Mouse (Mus musculus) brain, adult 2 months (tissue): ENCODE measurements around the gene Ddx51.

Experiments
- DNase-seq: peaks from one replicate; pipeline ENCODE4 v3.0.0; 2011; ENCODE audit warnings: low read depth, low spot score

Gene Ddx51

GRCm38 (mm10) chr5:110659682-110660081, 6.4 kb downstream of the Ddx51 start:
- DNase-seq: no peak

GRCm38 (mm10) chr5:110664041-110664440, 10.8 kb downstream of the Ddx51 start:
- no peak for DNase-seq

GRCm38 (mm10) chr5:110664750-110665269, 11.6 kb downstream of the Ddx51 start:
- DNase-seq: no peak

GRCm38 (mm10) chr5:110665486-110666121, 12.4 kb downstream of the Ddx51 start:
- DNase-seq: no peak

- DNase-seq: no peak
Measured at GRCm38 (mm10) chr5:110682041-110682440, 28.8 kb downstream of the Ddx51 start.

- no peak for DNase-seq
Measured at GRCm38 (mm10) chr5:110698617-110699016, 45.4 kb downstream of the Ddx51 start.

- DNase-seq: no peak
Measured at GRCm38 (mm10) chr5:110704004-110704403, 50.8 kb downstream of the Ddx51 start.

GRCm38 (mm10) chr5:110709256-110709655, 56.0 kb downstream of the Ddx51 start:
- DNase-seq: peak; percentile 80
